Mouse (Mus musculus) heart, embryonic 16.5 days (tissue): ENCODE results near the gene Cbx8. TPM values are rescaled to one million over a fixed set of nuclear protein-coding genes. Genes with fewer than 3 reads are reported as not detected.

Experiments
- ATAC-seq: fragments of 200-750 bp; cut with Nextera tagmentation; replicated peaks from 2 replicates; pipeline ENCODE4 v1.8.0; 2017; ENCODE audit warnings: moderate number of reproducible peaks; ENCODE audit not compliant: insufficient read depth, low FRiP score; ENCODE audit errors: extremely low read depth
- H3K27ac ChIP-seq: fragments of 300-500 bp; sonication (generic); 2 replicates; pipeline ENCODE4 v1.5.1; 2014; ENCODE audit warnings: mild to moderate bottlenecking, low read length, control low read depth, moderate library complexity
- H3K27me3 ChIP-seq: fragments of 300-500 bp; sonication (generic); 2 replicates; pipeline ENCODE4 v1.6.1; 2014; ENCODE audit warnings: low read length, mixed read lengths; ENCODE audit not compliant: control insufficient read depth, insufficient read depth
- H3K36me3 ChIP-seq: fragments of 300-500 bp; sonication (generic); 2 replicates; pipeline ENCODE4 v1.6.1; 2014; ENCODE audit not compliant: control insufficient read depth, insufficient read depth
- H3K4me1 ChIP-seq: fragments of 300-500 bp; sonication (generic); 2 replicates; pipeline ENCODE4 v1.6.1; 2014; ENCODE audit warnings: low read length, mixed read lengths; ENCODE audit not compliant: control insufficient read depth, insufficient read depth
- H3K4me2 ChIP-seq: fragments of 300-500 bp; sonication (generic); 2 replicates; pipeline ENCODE4 v1.6.1; 2014; ENCODE audit warnings: low read depth, mild to moderate bottlenecking, control low read depth, low read length
- H3K4me3 ChIP-seq: fragments of 300-500 bp; sonication (generic); 2 replicates; pipeline ENCODE4 v1.5.1; 2014; ENCODE audit warnings: mild to moderate bottlenecking, control low read depth, low read length
- H3K9ac ChIP-seq: fragments of 300-500 bp; sonication (generic); 2 replicates; pipeline ENCODE4 v1.6.1; 2014; ENCODE audit warnings: low read length, control low read depth
- H3K9me3 ChIP-seq: fragments of 300-500 bp; sonication (generic); replicated peaks from 2 replicates; pipeline ENCODE4 v1.6.1; 2016; ENCODE audit warnings: low read length; ENCODE audit not compliant: control insufficient read depth
- WGBS: fragments of 180-500 bp; shearing (Covaris S2); extraction: QIAGEN DNeasy Blood & Tissue Kit; methylation state at CpG from one replicate; pipeline ENCODE4 v1.1.7; 2014; 5-methylcytosine and 5-hydroxymethylcytosine counted together
- polyA plus RNA-seq: library from polyadenylated mRNA; unstranded; fragments of >200 nt; fragmentation: Nextera tagmentation; extraction: Ambion mirVana; gene quantifications from 2 replicates; pipeline ENCODE4 v1.2.1, GENCODE M21; 2015

The Cbx8 gene
- polyA plus RNA-seq, 1 experiment from 2014 or later: 7.0 TPM

GRCm38 (mm10) chr11:118987999-118988398, 52.8 kb downstream of the Cbx8 start, which contains the start of gene Enpp7:
Gene Enpp7 (plus strand): TSS chr11:118988188.
- Histone ChIP-seq H3K9ac (no peak within 1 kb of the TSS), H3K27ac (no peak within 1 kb of the TSS), H3K27me3 (no peaks in the 10 kb centered on the region; the same call in 1 of the 2 replicates), H3K4me2 (no peak within 1 kb of the TSS), H3K9me3 (no peaks in the 10 kb centered on the region), H3K4me3 (no peak within 1 kb of the TSS), H3K4me1 (no peaks in the 10 kb centered on the region; the same call in 1 of the 2 replicates), H3K36me3 (no peaks in the 10 kb centered on the region)
- ATAC-seq: no peak
- WGBS: 81% methylated on average over 10 of the region's 10 CpGs

Other genes with a start within 250 kb of the Cbx8 start
- 0.09 and 0.16 TPM in 2 replicates for gene Rbfox3, start 129.4 kb downstream of the Cbx8 start, polyA plus RNA-seq
- 0.12 TPM in 1 of 2 replicates, not detected in the other for gene Enpp7, start 52.8 kb downstream of the Cbx8 start, polyA plus RNA-seq
- gene Cbx2, start 18.0 kb downstream of the Cbx8 start, polyA plus RNA-seq: 15.0 and 15.3 TPM in 2 replicates
- 11.5 and 12.6 TPM in 2 replicates for gene Cbx4, start 45.3 kb upstream of the Cbx8 start, polyA plus RNA-seq
- 15.6 and 19.1 TPM in 2 replicates for gene Tbc1d16, start 187.5 kb upstream of the Cbx8 start, polyA plus RNA-seq
- gene Ccdc40, start 187.6 kb upstream of the Cbx8 start, polyA plus RNA-seq: 2.9 and 3.1 TPM in 2 replicates
- 92.3 and 95.9 TPM in 2 replicates for gene Gaa, start 226.9 kb upstream of the Cbx8 start, polyA plus RNA-seq